Mouse (Mus musculus): ENCODE results near the gene Entr1. TPM values are rescaled to one million over a fixed set of nuclear protein-coding genes. Genes with fewer than 3 reads are reported as not detected.
A peak's percentile ranks its signal among the peaks of the same experiment; 100 is the strongest.
"Not testable (repeated sequence)": the region's sequence is repeated elsewhere in the genome, so short reads cannot be mapped to it uniquely, and the experiment has no call there.

Entr1 gene
- polyA plus RNA-seq, 1 experiment from 2014 or later: 179 TPM

DNA sequence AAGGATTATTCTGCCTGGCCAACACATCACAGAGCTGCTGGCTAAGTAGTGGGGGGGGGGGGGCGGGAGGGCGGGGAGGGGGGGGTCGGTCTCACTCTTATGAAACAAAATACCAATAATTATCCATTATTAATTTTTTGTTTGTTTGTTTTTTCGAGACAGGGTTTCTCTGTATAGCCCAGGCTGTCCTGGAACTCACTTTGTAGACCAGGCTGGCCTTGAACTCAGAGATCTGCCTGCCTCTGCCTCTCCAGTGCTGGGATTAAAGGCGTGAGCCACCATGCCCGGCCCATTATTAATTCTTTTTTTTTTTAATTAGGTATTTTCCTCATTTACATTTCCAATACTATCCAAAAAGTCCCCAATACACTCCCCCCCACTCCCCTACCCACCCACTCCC, 8.2 kb downstream of the Entr1 start:
- Histone ChIP-seq H3K4me2 (replicated peaks) (peak overlapping the region; percentile 98), H3K36me3 (peaks cover 62% of the 10 kb centered on the region), H3K4me1 (peaks cover 14% of the 10 kb centered on the region), H3K4me3 (peak overlapping the region; percentile 84), H3K27ac (peak overlapping the region; percentile 66; the same call in 1 of the 2 replicates), H3K9ac (peak overlapping the region; percentile 83)
- 32% methylated on average over 6 of the region's 6 CpGs for WGBS
- not testable (repeated sequence) for H3K9me3 ChIP-seq (replicated peaks); ATAC-seq (ENCODE audit: low FRiP score); H3K27me3 ChIP-seq

DNA sequence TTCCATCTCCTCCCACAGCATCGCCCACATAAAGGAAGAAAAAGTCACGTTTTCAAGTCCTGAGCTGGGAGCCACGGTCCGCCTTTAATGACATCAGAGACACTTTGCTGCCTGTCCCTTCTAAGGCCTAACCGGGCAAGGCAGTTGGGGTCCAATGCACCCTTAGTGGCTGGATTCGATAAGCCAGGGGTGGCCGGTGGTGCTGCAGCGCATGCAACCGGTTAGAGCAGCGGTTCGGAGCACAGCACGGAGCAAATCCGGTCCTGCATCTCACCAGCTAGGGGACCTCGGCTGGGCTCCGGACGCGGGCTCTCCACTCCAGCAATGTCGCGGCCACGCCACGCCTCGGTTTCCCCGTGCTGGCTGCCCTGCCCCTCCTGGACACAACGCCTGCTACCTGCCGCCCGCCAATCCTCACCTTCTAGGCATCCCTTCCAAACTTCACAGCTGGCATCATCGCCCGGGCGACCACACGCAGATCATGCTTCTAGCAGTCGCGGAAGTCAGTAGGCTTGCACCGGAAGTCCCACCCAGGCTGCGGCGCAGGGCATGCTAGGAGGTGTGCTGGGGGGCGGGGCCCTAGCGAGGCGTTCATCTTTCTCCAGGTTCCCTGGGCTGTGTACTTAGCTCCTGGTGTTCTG, 8.9 kb downstream of the Entr1 start, which contains the start of gene Snapc4:
Snapc4 (minus strand) TSS at position 523 of the 641 bp plus-strand sequence.
- H3K36me3 ChIP-seq: peaks cover 62% of the 10 kb centered on the region
- no peaks in the 10 kb centered on the region for H3K9me3 ChIP-seq (replicated peaks)
- H3K4me3 ChIP-seq: peak within 1 kb of the TSS; percentile 84
- H3K9ac ChIP-seq: peak within 1 kb of the TSS; percentile 83
- H3K27me3 ChIP-seq: no peaks in the 10 kb centered on the region
- peak within 1 kb of the TSS; percentile 98 for H3K4me2 ChIP-seq (replicated peaks)
- H3K27ac ChIP-seq: peak within 1 kb of the TSS; percentile 66; the same call in 1 of the 2 replicates
- ATAC-seq (ENCODE audit: low FRiP score): peak; percentile 94
- under 1% methylated on average over 38 of the region's 38 CpGs for WGBS
- H3K4me1 ChIP-seq: peaks cover 14% of the 10 kb centered on the region

DNA sequence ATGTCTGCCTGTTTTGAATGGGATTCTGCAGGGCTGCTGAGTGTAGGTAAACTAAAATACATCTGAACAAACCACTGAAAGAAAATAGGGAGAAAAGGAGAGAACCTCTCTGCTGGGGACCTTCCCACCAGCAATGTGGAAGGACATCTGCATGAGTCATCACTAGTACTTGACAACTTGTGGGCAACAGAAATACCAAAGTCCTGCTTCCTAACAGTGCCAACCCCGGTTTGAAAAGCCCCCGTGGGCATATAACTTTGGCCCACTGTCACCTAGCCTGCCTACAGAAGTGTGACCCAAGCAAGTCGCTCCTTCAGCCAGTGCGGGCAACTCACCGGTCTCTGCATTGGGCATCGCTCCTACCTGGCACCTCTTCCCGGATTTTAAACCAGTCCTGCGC, 16.7 kb downstream of the Entr1 start:
- Histone ChIP-seq H3K4me1 (no peaks in the 10 kb centered on the region), H3K4me2 (replicated peaks) (no peak overlapping the region), H3K9ac (no peak overlapping the region), H3K27ac (no peak overlapping the region), H3K36me3 (peaks cover 96% of the 10 kb centered on the region), H3K27me3 (no peaks in the 10 kb centered on the region), H3K4me3 (no peak overlapping the region), H3K9me3 (replicated peaks) (no peaks in the 10 kb centered on the region)
- ATAC-seq (ENCODE audit: low FRiP score): no peak
- 94% methylated on average over 8 of the region's 8 CpGs for WGBS

DNA sequence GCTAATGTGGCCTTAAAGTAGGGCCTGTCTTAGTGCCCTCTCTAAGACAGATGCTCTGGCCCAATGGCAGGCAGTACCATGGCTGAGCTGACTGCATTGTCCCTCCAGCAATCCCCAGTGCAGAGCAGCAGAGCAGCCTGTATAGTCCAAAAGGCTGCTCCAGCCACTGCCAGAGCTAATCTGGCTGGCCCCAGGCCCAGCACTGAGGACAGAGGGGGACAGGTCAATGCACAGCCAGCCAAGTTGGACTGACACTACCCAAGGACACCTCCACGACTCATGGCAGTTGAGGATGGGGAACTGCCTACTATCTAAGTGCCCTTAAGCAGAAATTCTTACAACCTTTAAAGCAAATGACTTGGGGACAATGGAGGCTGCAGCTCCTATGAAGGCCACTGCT, 20.5 kb downstream of the Entr1 start:
- Histone ChIP-seq H3K4me1 (no peaks in the 10 kb centered on the region), H3K36me3 (peaks cover 94% of the 10 kb centered on the region), H3K4me3 (no peak overlapping the region), H3K9ac (no peak overlapping the region), H3K9me3 (replicated peaks) (no peaks in the 10 kb centered on the region), H3K27ac (no peak overlapping the region), H3K27me3 (no peaks in the 10 kb centered on the region), H3K4me2 (replicated peaks) (no peak overlapping the region)
- ATAC-seq (ENCODE audit: low FRiP score): no peak
- WGBS: 84% methylated on average over 1 of the region's 1 CpGs

DNA sequence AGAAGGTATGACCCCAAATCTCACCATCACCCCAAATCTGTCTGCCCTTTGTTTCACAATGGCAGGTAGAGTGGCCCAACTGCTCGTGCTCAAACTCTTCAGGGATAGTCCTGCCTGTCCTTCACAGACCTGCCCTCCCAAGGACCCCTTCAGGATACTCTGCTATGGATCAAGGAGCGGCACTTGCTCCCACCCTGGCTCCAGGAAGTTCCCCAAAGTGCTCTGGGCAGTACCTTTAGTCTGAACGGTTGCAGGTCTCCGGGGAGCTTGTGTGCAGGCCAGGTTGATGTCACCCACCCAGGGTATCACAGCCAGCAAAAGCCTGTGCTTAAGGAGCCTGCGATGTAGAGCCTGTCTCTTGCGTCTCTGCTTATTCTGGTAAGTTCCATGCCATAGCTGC, 21.2 kb downstream of the Entr1 start:
- peaks cover 94% of the 10 kb centered on the region for H3K36me3 ChIP-seq
- whole genome bisulfite sequencing: 89% methylated on average over 6 of the region's 6 CpGs
- no peak for ATAC-seq (ENCODE audit: low FRiP score)

DNA sequence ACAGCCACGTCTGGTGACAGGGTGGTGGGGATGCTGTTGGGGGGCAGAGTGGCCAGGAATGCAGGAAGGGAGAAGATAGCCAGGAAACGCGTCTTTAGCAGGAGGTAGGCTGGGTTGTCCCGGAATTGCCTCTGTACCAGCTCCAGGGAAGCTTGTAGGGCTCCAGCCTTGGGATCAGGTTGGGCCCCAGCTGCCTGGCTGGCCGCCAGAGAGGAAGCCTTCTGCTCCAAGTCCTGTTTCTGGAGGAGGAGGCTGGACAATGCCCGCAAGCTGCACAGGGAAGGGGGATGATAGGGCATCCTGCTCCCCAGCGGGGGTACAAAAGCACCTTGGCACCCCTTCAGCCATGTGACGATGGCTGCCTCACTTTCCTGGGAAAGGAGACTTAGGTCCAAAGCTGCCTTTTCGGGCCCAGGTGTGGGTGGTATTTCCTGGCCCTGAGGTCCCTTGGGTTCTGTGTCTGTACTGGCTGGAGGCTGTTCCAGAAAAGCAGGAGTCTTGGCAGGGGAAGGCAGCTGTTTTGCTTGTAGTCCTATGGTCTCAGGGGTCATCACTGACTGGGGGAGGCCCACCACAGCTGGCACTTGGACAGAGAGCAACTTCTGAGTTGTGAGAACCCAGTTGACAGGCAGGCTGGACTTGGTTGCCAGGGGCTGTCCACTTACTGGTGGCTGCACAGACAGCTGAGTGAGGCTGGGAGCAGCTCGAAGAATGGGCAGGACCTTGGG, 24.2 kb downstream of the Entr1 start:
- 86% methylated on average over 10 of the region's 10 CpGs for WGBS
- H3K36me3 ChIP-seq: peaks cover 75% of the 10 kb centered on the region
- H3K9ac ChIP-seq: no peak overlapping the region
- H3K4me2 ChIP-seq (replicated peaks): no peak overlapping the region
- H3K4me1 ChIP-seq: no peaks in the 10 kb centered on the region
- H3K4me3 ChIP-seq: no peak overlapping the region
- no peak for ATAC-seq (ENCODE audit: low FRiP score)
- no peaks in the 10 kb centered on the region for H3K27me3 ChIP-seq
- no peak overlapping the region for H3K27ac ChIP-seq
- no peaks in the 10 kb centered on the region for H3K9me3 ChIP-seq (replicated peaks)

More for the DNA sequence above, 21.2 kb downstream of the Entr1 start:
- no peak overlapping the region for H3K4me2 ChIP-seq (replicated peaks)
- H3K9me3 ChIP-seq (replicated peaks): no peaks in the 10 kb centered on the region
- no peak overlapping the region for H3K4me3 ChIP-seq
- H3K9ac ChIP-seq: no peak overlapping the region
- H3K4me1 ChIP-seq: no peaks in the 10 kb centered on the region
- no peaks in the 10 kb centered on the region for H3K27me3 ChIP-seq
- H3K27ac ChIP-seq: no peak overlapping the region

DNA sequence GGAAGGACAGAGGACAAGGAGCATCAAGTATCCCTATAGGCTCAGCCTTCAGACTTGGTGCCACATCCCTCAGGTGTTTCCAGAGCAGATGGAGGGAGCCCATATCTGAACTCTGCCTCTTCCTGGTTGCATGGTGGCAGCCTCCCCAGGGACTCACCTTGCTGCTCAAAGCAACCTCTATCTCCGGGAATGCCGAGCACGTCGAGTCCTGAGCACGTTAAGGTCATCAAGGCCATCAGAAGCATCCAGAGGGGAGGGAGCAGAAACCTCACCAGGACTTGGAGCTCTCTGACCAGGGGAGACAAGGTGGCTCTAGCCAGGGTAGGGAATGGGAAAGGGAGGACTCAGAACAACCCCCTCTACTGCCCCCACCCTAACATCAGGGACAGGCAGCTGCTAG, 25.6 kb downstream of the Entr1 start:
- Histone ChIP-seq H3K27me3 (no peaks in the 10 kb centered on the region), H3K36me3 (peaks cover 61% of the 10 kb centered on the region), H3K4me3 (no peak overlapping the region), H3K9me3 (replicated peaks) (no peaks in the 10 kb centered on the region), H3K27ac (no peak overlapping the region), H3K4me1 (no peaks in the 10 kb centered on the region), H3K9ac (no peak overlapping the region), H3K4me2 (replicated peaks) (no peak overlapping the region)
- ATAC-seq (ENCODE audit: low FRiP score): no peak
- WGBS: 87% methylated on average over 5 of the region's 5 CpGs

DNA sequence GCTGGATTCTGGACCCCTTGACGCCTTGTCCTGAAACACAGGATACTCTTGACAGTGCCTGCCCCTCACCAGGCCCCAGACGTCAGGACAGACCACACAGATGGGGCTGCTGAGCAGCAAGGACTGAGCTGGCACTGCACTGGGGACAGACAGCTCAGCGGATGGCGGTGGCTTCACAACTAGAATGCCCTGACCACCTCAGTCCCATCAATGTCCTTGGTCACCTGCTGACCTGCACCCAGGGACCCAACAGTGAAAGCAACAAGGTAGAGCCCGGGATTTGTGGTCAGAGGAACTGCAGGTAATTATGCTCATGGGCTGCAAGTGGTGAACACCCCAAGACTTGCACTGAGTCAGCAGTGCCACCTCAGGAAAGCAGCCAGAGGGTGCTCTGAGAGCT, 26.1 kb downstream of the Entr1 start:
- ATAC-seq (ENCODE audit: low FRiP score): no peak
- Histone ChIP-seq H3K27ac (no peak overlapping the region), H3K4me3 (no peak overlapping the region), H3K4me1 (no peaks in the 10 kb centered on the region), H3K4me2 (replicated peaks) (no peak overlapping the region), H3K27me3 (no peaks in the 10 kb centered on the region), H3K9ac (no peak overlapping the region), H3K9me3 (replicated peaks) (no peaks in the 10 kb centered on the region), H3K36me3 (peaks cover 56% of the 10 kb centered on the region)
- WGBS: 86% methylated on average over 5 of the region's 5 CpGs

DNA sequence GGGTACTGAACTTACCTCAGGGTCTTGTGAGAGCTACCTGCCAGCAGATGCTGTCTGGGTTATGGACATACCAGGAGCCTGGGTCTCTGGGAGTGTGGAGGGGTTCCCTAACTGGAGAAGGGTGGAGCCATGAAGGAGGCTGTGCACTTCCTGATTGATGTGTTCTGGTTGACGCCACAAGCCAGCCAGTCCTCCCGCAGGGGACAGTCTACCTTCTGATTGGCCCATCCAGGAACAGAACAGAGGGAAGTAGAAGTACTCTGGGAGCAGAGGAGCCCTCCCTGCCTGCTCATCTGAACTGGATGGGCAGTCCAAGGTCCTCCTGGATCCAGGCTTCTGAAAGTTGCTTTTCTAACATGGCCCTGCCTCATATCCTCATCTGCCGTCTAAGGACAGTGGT, 28.3 kb downstream of the Entr1 start, which contains the start of gene Card9:
Card9 (minus strand) TSS at position 147 of the 400 bp plus-strand sequence.
- ATAC-seq (ENCODE audit: low FRiP score): no peak

DNA sequence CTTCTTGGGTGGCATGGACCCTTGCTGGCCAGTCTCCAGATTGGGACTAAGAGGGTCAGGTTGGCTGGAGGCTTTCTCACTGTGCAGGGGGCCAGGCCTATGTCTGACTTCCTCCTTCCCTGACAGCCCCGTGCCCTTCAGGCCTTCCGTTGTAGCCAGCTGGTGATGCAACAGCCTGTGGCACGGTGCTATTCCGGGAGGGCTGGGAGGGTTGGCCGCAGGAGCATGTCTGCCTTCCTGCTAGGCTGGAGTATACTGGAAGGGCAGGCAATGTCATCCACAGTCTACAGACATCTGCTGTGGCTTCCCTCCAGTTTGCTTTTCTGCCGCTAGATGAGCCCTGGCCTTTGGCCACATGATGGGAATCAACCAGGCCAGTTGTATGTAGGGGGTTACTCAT, 29.1 kb downstream of the Entr1 start:
- WGBS: 88% methylated on average over 6 of the region's 6 CpGs
- no peaks in the 10 kb centered on the region for H3K9me3 ChIP-seq (replicated peaks)
- no peak overlapping the region for H3K4me2 ChIP-seq (replicated peaks)
- peaks cover 26% of the 10 kb centered on the region for H3K36me3 ChIP-seq
- no peaks in the 10 kb centered on the region for H3K27me3 ChIP-seq
- ATAC-seq (ENCODE audit: low FRiP score): no peak
- H3K9ac ChIP-seq: no peak overlapping the region; the same call in 1 of the 2 replicates
- peaks cover 5% of the 10 kb centered on the region; the same call in 1 of the 2 replicates for H3K4me1 ChIP-seq
- no peak overlapping the region for H3K4me3 ChIP-seq
- no peak overlapping the region for H3K27ac ChIP-seq

More for the DNA sequence above, 28.3 kb downstream of the Entr1 start, which contains the start of gene Card9:
- Histone ChIP-seq H3K9me3 (replicated peaks) (no peaks in the 10 kb centered on the region), H3K27ac (no peak within 1 kb of the TSS; the same call in 1 of the 2 replicates), H3K4me3 (no peak within 1 kb of the TSS), H3K27me3 (no peaks in the 10 kb centered on the region), H3K4me2 (replicated peaks) (no peak within 1 kb of the TSS), H3K9ac (no peak within 1 kb of the TSS; the same call in 1 of the 2 replicates), H3K4me1 (peaks cover 5% of the 10 kb centered on the region; the same call in 1 of the 2 replicates), H3K36me3 (peaks cover 34% of the 10 kb centered on the region)
- WGBS: 47% methylated on average over 3 of the region's 3 CpGs

DNA sequence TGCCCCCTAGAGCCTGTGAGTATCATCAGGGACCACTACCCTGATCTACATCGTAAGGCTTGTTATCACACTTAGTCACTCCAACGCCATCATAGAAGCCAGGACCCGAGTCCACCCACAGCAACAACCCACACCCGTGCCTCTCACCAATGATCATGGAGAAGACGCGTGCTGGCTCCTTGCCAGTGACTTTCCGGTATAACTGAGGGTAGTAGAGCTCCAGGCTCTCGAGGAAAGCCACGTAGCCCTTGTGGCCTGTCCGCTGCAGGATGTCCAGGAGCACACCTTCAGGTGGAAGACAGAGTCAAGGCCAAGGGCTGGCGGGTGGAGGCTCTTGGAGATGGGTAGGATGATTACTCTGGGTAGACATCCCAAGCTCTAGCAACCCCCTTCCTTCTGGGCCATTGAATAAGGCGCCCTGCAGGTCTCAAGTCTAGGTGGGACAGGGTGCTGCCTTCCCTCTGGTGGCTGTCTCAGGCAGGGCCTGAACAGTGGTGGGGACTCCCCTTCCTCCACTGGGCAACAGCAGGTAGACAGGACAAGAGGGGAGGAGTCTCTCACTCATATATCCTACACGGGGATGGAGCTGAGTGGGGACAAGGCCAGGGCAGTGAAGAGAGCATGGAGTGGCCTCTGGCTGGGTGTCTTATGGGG, 30.3 kb downstream of the Entr1 start:
- peaks cover 5% of the 10 kb centered on the region for H3K4me1 ChIP-seq
- H3K36me3 ChIP-seq: peaks cover 16% of the 10 kb centered on the region
- no peaks in the 10 kb centered on the region for H3K27me3 ChIP-seq
- H3K4me3 ChIP-seq: no peak overlapping the region
- WGBS: 91% methylated on average over 13 of the region's 13 CpGs
- no peak overlapping the region for H3K9ac ChIP-seq
- no peak for ATAC-seq (ENCODE audit: low FRiP score)
- H3K27ac ChIP-seq: no peak overlapping the region
- H3K9me3 ChIP-seq (replicated peaks): no peaks in the 10 kb centered on the region
- H3K4me2 ChIP-seq (replicated peaks): no peak overlapping the region

DNA sequence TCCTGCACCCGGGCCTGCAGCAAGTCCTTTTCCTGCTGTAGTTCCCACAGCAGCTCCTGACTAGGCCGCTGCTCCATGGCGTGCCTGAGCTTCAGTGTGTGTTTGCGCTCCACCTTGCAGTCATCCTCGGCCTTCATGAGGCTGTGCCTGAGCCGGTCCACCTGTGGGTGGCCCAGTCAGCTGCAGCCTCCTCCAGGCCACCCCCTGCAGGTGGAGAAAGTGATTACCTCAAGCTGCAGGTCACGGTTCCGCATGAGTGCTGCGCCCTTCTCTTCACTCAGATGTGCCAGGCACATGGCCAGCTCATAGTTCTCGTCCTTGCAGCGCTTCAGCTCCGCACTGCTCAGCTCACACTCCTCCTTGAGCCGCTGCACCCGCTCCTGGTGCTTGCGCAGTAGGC, 31.6 kb downstream of the Entr1 start:
- Histone ChIP-seq H3K4me1 (peaks cover 16% of the 10 kb centered on the region), H3K27ac (no peak overlapping the region), H3K4me3 (no peak overlapping the region), H3K9me3 (replicated peaks) (no peaks in the 10 kb centered on the region), H3K27me3 (no peaks in the 10 kb centered on the region), H3K4me2 (replicated peaks) (no peak overlapping the region), H3K9ac (peak overlapping the region; percentile 13; the same call in 1 of the 2 replicates), H3K36me3 (peaks cover 7% of the 10 kb centered on the region; the same call in 1 of the 2 replicates)
- WGBS: 58% methylated on average over 15 of the region's 15 CpGs
- no peak for ATAC-seq (ENCODE audit: low FRiP score)

Measured in hindbrain, embryonic 12.5 days (tissue).